Mouse (Mus musculus): ENCODE measurements around the gene Bex3.

DNA sequence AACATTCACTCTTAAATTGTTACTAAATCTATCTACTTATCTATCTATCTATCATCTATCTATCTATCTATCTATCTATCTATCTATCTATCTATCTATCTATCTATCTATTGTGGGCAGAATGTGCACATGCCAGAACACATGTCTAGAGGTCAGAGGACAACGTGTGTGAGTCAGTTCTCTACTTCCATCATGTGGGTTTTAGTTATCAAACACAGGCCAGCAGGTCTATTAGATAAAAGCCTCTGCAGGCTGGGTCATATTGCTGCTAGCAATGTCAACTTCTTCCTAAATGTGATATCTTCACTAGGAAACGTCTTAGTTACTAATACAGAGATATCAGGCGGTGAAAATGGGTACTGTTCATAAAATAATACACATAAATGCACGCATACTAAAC, 49.9 kb downstream of the Bex3 start:
- TF ChIP-seq CTCF (IDR thresholded peaks at IDR 0.05; ENCODE audit: control insufficient read depth, insufficient read depth, insufficient replicate concordance, low read depth, low read length), result no peak
- TF ChIP-seq POLR2A (IDR thresholded peaks at IDR 0.05; ENCODE audit: control insufficient read depth, low read depth, low read length), result no peak

Measured in testis, adult 2 months (tissue).